Mouse (Mus musculus): ENCODE results near the gene Gm20696. TPM values are rescaled to one million over a fixed set of nuclear protein-coding genes. Genes with fewer than 3 reads are reported as not detected.

The Gm20696 gene
- polyA plus RNA-seq, 1 experiment: 5.7 TPM

- Histone ChIP-seq H3K4me3 (replicated peaks; ENCODE audit: control insufficient read depth, low read depth, low read length) (no peak overlapping the region), H3K4me1 (ENCODE audit: control insufficient read depth, insufficient read depth, low read length) (peaks cover 3% of the 10 kb centered on the region; the same call in 1 of the 2 replicates), H3K27ac (ENCODE audit: control insufficient read depth, insufficient read depth, low read depth, low read length, poor library complexity) (peak overlapping the region; percentile 34; the same call in 1 of the 2 replicates)
- TF ChIP-seq CTCF (IDR thresholded peaks at IDR 0.05; ENCODE audit: control insufficient read depth, insufficient read depth, low read length): no peak
- no peak for TF ChIP-seq POLR2A (IDR thresholded peaks at IDR 0.05; ENCODE audit: borderline replicate concordance, control insufficient read depth, low read depth, low read length)
- 64% methylated on average over 9 of the region's 9 CpGs for WGBS
Measured at GRCm38 (mm10) chr6:99439214-99439877, 227.3 kb downstream of the Gm20696 start.

- Histone ChIP-seq H3K4me1 (ENCODE audit: control insufficient read depth, insufficient read depth, low read length) (peaks cover 5% of the 10 kb centered on the region; the same call in 1 of the 2 replicates), H3K27ac (ENCODE audit: control insufficient read depth, insufficient read depth, low read depth, low read length, poor library complexity) (peak overlapping the region; percentile 87), H3K4me3 (replicated peaks; ENCODE audit: control insufficient read depth, low read depth, low read length) (no peak overlapping the region)
- TF ChIP-seq CTCF (IDR thresholded peaks at IDR 0.05; ENCODE audit: control insufficient read depth, insufficient read depth, low read length) (no peak), POLR2A (IDR thresholded peaks at IDR 0.05; ENCODE audit: borderline replicate concordance, control insufficient read depth, low read depth, low read length) (no peak)
- 37% methylated on average over 6 of the region's 6 CpGs for WGBS
Measured at GRCm38 (mm10) chr6:99436371-99436770, 230.2 kb downstream of the Gm20696 start.

GRCm38 (mm10) chr6:99435140-99435539, 231.5 kb downstream of the Gm20696 start:
- whole genome bisulfite sequencing: 36% methylated on average over 10 of the region's 10 CpGs
- TF ChIP-seq POLR2A (IDR thresholded peaks at IDR 0.05; ENCODE audit: borderline replicate concordance, control insufficient read depth, low read depth, low read length): no peak
- no peak for TF ChIP-seq CTCF (IDR thresholded peaks at IDR 0.05; ENCODE audit: control insufficient read depth, insufficient read depth, low read length)
- Histone ChIP-seq H3K4me1 (ENCODE audit: control insufficient read depth, insufficient read depth, low read length) (peaks cover 5% of the 10 kb centered on the region; the same call in 1 of the 2 replicates), H3K27ac (ENCODE audit: control insufficient read depth, insufficient read depth, low read depth, low read length, poor library complexity) (peak overlapping the region; percentile 76), H3K4me3 (replicated peaks; ENCODE audit: control insufficient read depth, low read depth, low read length) (peak overlapping the region; percentile 46)

- 81% methylated on average over 9 of the region's 9 CpGs for WGBS
- peaks cover 5% of the 10 kb centered on the region; the same call in 1 of the 2 replicates for H3K4me1 ChIP-seq (ENCODE audit: control insufficient read depth, insufficient read depth, low read length)
- H3K27ac ChIP-seq (ENCODE audit: control insufficient read depth, insufficient read depth, low read depth, low read length, poor library complexity): no peak overlapping the region
- no peak for TF ChIP-seq POLR2A (IDR thresholded peaks at IDR 0.05; ENCODE audit: borderline replicate concordance, control insufficient read depth, low read depth, low read length)
- no peak overlapping the region for H3K4me3 ChIP-seq (replicated peaks; ENCODE audit: control insufficient read depth, low read depth, low read length)
Measured at GRCm38 (mm10) chr6:99433006-99433405, 233.6 kb downstream of the Gm20696 start.

GRCm38 (mm10) chr6:99431941-99432340, 234.7 kb downstream of the Gm20696 start:
- TF ChIP-seq POLR2A (IDR thresholded peaks at IDR 0.05; ENCODE audit: borderline replicate concordance, control insufficient read depth, low read depth, low read length) (no peak), CTCF (IDR thresholded peaks at IDR 0.05; ENCODE audit: control insufficient read depth, insufficient read depth, low read length) (no peak)
- Histone ChIP-seq H3K27ac (ENCODE audit: control insufficient read depth, insufficient read depth, low read depth, low read length, poor library complexity) (no peak overlapping the region), H3K4me1 (ENCODE audit: control insufficient read depth, insufficient read depth, low read length) (peaks cover 5% of the 10 kb centered on the region; the same call in 1 of the 2 replicates), H3K4me3 (replicated peaks; ENCODE audit: control insufficient read depth, low read depth, low read length) (peak overlapping the region; percentile 16)
- WGBS: 36% methylated on average over 4 of the region's 4 CpGs

- H3K4me3 ChIP-seq (replicated peaks; ENCODE audit: control insufficient read depth, low read depth, low read length): no peak overlapping the region
- H3K4me1 ChIP-seq (ENCODE audit: control insufficient read depth, insufficient read depth, low read length): peaks cover 4% of the 10 kb centered on the region; the same call in 1 of the 2 replicates
- H3K27ac ChIP-seq (ENCODE audit: control insufficient read depth, insufficient read depth, low read depth, low read length, poor library complexity): no peak overlapping the region
- 91% methylated on average over 14 of the region's 14 CpGs for WGBS
- no peak for TF ChIP-seq POLR2A (IDR thresholded peaks at IDR 0.05; ENCODE audit: borderline replicate concordance, control insufficient read depth, low read depth, low read length)
Measured at GRCm38 (mm10) chr6:99430560-99430959, 236.0 kb downstream of the Gm20696 start.

GRCm38 (mm10) chr6:99429378-99430131, 237.0 kb downstream of the Gm20696 start:
- 82% methylated on average over 16 of the region's 16 CpGs for WGBS
- TF ChIP-seq CTCF (IDR thresholded peaks at IDR 0.05; ENCODE audit: control insufficient read depth, insufficient read depth, low read length) (no peak), POLR2A (IDR thresholded peaks at IDR 0.05; ENCODE audit: borderline replicate concordance, control insufficient read depth, low read depth, low read length) (no peak)
- H3K27ac ChIP-seq (ENCODE audit: control insufficient read depth, insufficient read depth, low read depth, low read length, poor library complexity): no peak overlapping the region

GRCm38 (mm10) chr6:99428961-99429360, 237.6 kb downstream of the Gm20696 start:
- 39% methylated on average over 2 of the region's 2 CpGs for WGBS
- H3K4me3 ChIP-seq (replicated peaks; ENCODE audit: control insufficient read depth, low read depth, low read length): no peak overlapping the region
- H3K27ac ChIP-seq (ENCODE audit: control insufficient read depth, insufficient read depth, low read depth, low read length, poor library complexity): no peak overlapping the region
- peaks cover 3% of the 10 kb centered on the region; the same call in 1 of the 2 replicates for H3K4me1 ChIP-seq (ENCODE audit: control insufficient read depth, insufficient read depth, low read length)
- TF ChIP-seq CTCF (IDR thresholded peaks at IDR 0.05; ENCODE audit: control insufficient read depth, insufficient read depth, low read length): no peak
- TF ChIP-seq POLR2A (IDR thresholded peaks at IDR 0.05; ENCODE audit: borderline replicate concordance, control insufficient read depth, low read depth, low read length): no peak

More at GRCm38 (mm10) chr6:99429378-99430131, 237.0 kb downstream of the Gm20696 start:
- H3K4me3 ChIP-seq (replicated peaks; ENCODE audit: control insufficient read depth, low read depth, low read length): no peak overlapping the region
- peaks cover 3% of the 10 kb centered on the region; the same call in 1 of the 2 replicates for H3K4me1 ChIP-seq (ENCODE audit: control insufficient read depth, insufficient read depth, low read length)
